Mouse (Mus musculus): ENCODE measurements at regions not wholly inside any gene's neighbourhood (a gene's known extent, or its start where the extent isn't known, plus 50 kb on each side); places are given as distances from the start of the nearest gene placed in this dataset.

DNA sequence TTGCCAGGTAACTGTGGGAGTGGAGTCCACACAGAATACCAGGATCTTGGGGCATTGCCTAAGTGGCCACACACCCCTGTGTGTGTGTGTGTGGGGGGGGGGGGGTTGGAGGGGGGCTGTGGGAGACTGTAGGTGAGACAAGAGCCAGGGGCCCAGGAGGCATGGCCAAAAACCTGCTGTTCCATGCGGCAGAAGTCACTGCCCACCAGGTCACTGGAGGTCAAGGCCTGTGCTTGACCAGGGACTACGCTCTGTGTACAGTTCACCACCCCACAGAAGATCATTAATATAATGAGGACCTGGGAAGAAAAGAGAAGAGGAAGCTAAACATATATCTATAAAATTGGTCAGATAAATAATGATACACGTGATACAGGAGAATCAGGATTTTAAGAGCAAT is 889.5 kb downstream of the Ankrd7 start:
- no peak for DNase-seq (ENCODE audit: low read depth)

DNA sequence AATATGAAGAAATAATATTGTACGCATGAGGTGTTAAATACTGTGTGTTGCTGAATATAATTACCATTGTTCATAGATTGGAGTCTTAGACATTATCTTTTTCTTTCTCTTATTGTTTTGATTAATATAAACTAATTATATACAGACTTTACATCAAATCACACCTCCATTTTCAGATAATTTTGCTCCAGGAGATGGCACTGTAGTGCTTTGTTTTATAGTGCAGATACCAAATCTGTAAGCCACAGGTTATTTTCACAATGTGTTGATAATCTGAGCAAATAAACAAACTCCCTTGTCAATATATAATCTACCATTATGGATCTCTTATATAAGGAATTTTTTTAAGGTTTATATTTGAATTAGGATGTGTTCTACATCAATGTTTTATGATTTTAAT is 899.3 kb downstream of the Ankrd7 start:
- peak; percentile 1 for DNase-seq (ENCODE audit: low read depth)
